Mouse (Mus musculus) forebrain, embryonic 15.5 days (tissue): ENCODE results near the gene Smim24. TPM values are rescaled to one million over a fixed set of nuclear protein-coding genes. Genes with fewer than 3 reads are reported as not detected.

Experiments used
- ATAC-seq: fragments of 200-750 bp; cut with Nextera tagmentation; replicated peaks from 2 replicates; pipeline ENCODE4 v1.8.0; 2017; ENCODE audit warnings: mild to moderate bottlenecking, moderate TSS enrichment, moderate library complexity
- H3K27ac ChIP-seq: fragments of 300-500 bp; sonication (generic); replicated peaks from 2 replicates; pipeline ENCODE4 v1.5.1; 2015; ENCODE audit warnings: mild to moderate bottlenecking, inconsistent platforms
- H3K27me3 ChIP-seq: fragments of 300-500 bp; sonication (generic); 2 replicates; pipeline ENCODE4 v1.6.1; 2015; ENCODE audit warnings: inconsistent platforms
- H3K36me3 ChIP-seq: fragments of 300-500 bp; sonication (generic); 2 replicates; pipeline ENCODE4 v1.6.1; 2015; ENCODE audit warnings: mild to moderate bottlenecking, inconsistent platforms
- H3K4me1 ChIP-seq: fragments of 300-500 bp; sonication (generic); 2 replicates; pipeline ENCODE4 v1.6.1; 2015; ENCODE audit warnings: inconsistent platforms
- H3K4me2 ChIP-seq: fragments of 300-500 bp; sonication (generic); replicated peaks from 2 replicates; pipeline ENCODE4 v1.6.1; 2015; ENCODE audit warnings: mild to moderate bottlenecking, inconsistent platforms
- H3K4me3 ChIP-seq: fragments of 300-500 bp; sonication (generic); 2 replicates; pipeline ENCODE4 v1.5.1; 2015; ENCODE audit warnings: mild to moderate bottlenecking, inconsistent platforms
- H3K9ac ChIP-seq: fragments of 300-500 bp; sonication (generic); replicated peaks from 2 replicates; pipeline ENCODE4 v1.6.1; 2015; ENCODE audit warnings: mild to moderate bottlenecking, inconsistent platforms
- H3K9me3 ChIP-seq: fragments of 300-500 bp; sonication (generic); 2 replicates; pipeline ENCODE4 v1.6.1; 2016; ENCODE audit warnings: inconsistent platforms
- microRNA-seq: library from miRNA; unstranded; fragments of <30 nt; microRNA quantifications from one replicate; pipeline ENCODE4, GENCODE M21; 2016
- polyA plus RNA-seq: library from polyadenylated mRNA; unstranded; fragments of >200 nt; fragmentation: Nextera tagmentation; extraction: Ambion mirVana; gene quantifications from 2 replicates; pipeline ENCODE4 v1.2.1, GENCODE M21; 2015

The Smim24 gene
- polyA plus RNA-seq, 1 experiment from 2014 or later: 1.8 TPM

DNA sequence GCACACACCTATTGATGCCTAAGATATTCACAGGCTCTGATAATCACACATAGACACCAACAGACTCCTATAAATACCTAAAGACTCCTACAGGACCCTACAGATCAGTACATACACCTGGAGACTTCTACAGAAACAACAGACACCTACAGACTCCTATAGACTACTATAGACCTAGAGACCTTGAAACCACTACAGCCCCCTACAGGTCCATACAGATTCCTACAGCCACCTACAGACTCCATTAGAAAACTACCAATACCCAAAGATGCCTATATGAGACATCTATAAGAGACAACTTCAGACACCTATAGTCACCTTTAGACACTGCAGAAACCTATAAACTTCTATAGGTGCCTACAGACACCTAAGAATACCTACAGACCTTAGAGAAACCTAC, 48.2 kb downstream of the Smim24 start:
- Histone ChIP-seq H3K27ac (no peak overlapping the region), H3K36me3 (no peaks in the 10 kb centered on the region), H3K9me3 (no peaks in the 10 kb centered on the region), H3K4me1 (peaks cover under 1% of the 10 kb centered on the region; the same call in 1 of the 2 replicates), H3K4me3 (no peak overlapping the region), H3K4me2 (no peak overlapping the region), H3K9ac (no peak overlapping the region), H3K27me3 (peaks cover 9% of the 10 kb centered on the region; the same call in 1 of the 2 replicates)
- no peak for ATAC-seq

Small RNA genes lying within 50 kb of the gene (microRNA-seq; reads per million reads assigned to microRNA genes)
- gene Mir1191b: 0.66 reads per million
- gene Mir6913: not detected

Other genes with a start within 250 kb of the Smim24 start
- 54.9 and 57.8 TPM in 2 replicates for gene Pias4, start 225.1 kb upstream of the Smim24 start, polyA plus RNA-seq
- gene Eef2, start 216.4 kb upstream of the Smim24 start, polyA plus RNA-seq: 633 and 637 TPM in 2 replicates
- gene Dapk3, start 210.0 kb upstream of the Smim24 start, polyA plus RNA-seq: 56.8 and 61.3 TPM in 2 replicates
- gene 4930442H23Rik, start 209.2 kb upstream of the Smim24 start, polyA plus RNA-seq: 0.14 and 0.19 TPM in 2 replicates
- 0.11 TPM in 1 of 2 replicates, not detected in the other for gene Nmrk2, start 191.0 kb upstream of the Smim24 start, polyA plus RNA-seq
- gene Atcay, start 162.2 kb upstream of the Smim24 start, polyA plus RNA-seq: 72.6 and 75.3 TPM in 2 replicates
- gene Zfr2, start 159.9 kb upstream of the Smim24 start, polyA plus RNA-seq: 19.5 and 21.2 TPM in 2 replicates
- 22.4 TPM in 2 replicates for gene Matk, start 140.1 kb upstream of the Smim24 start, polyA plus RNA-seq
- gene Mrpl54, start 126.1 kb upstream of the Smim24 start, polyA plus RNA-seq: 97.3 and 104 TPM in 2 replicates
- gene Apba3, start 126.1 kb upstream of the Smim24 start, polyA plus RNA-seq: 33.5 and 37.5 TPM in 2 replicates
- 8.5 and 9.0 TPM in 2 replicates for gene Tjp3, start 101.5 kb upstream of the Smim24 start, polyA plus RNA-seq
- gene Pip5k1c, start 100.1 kb upstream of the Smim24 start, polyA plus RNA-seq: 123 and 127 TPM in 2 replicates
- gene Cactin, start 71.9 kb upstream of the Smim24 start, polyA plus RNA-seq: 40.7 and 42.4 TPM in 2 replicates
- 3.1 and 4.3 TPM in 2 replicates for gene Tbxa2r, start 64.3 kb upstream of the Smim24 start, polyA plus RNA-seq
- gene Gipc3, start 49.8 kb upstream of the Smim24 start, polyA plus RNA-seq: not detected in 2 replicates
- 41.4 and 43.3 TPM in 2 replicates for gene Hmg20b, start 42.6 kb upstream of the Smim24 start, polyA plus RNA-seq
- gene Mfsd12, start 35.6 kb upstream of the Smim24 start, polyA plus RNA-seq: 11.2 and 11.9 TPM in 2 replicates
- 0.73 and 1.3 TPM in 2 replicates for gene 4930404N11Rik, start 27.2 kb upstream of the Smim24 start, polyA plus RNA-seq
- 133 and 135 TPM in 2 replicates for gene Fzr1, start 14.5 kb upstream of the Smim24 start, polyA plus RNA-seq
- 88.2 and 89.0 TPM in 2 replicates for gene Dohh, start 8.6 kb upstream of the Smim24 start, polyA plus RNA-seq
- gene Gm48551, start 8.6 kb upstream of the Smim24 start, polyA plus RNA-seq: 5.4 and 6.6 TPM in 2 replicates
- gene Gm48552, start 4.0 kb upstream of the Smim24 start, polyA plus RNA-seq: 2.9 and 3.1 TPM in 2 replicates
- gene Nfic, start 62.6 kb downstream of the Smim24 start, polyA plus RNA-seq: 24.2 and 29.4 TPM in 2 replicates
- 76.1 and 78.5 TPM in 2 replicates for gene Celf5, start 89.7 kb downstream of the Smim24 start, polyA plus RNA-seq
- gene Ncln, start 103.3 kb downstream of the Smim24 start, polyA plus RNA-seq: 60.3 and 65.0 TPM in 2 replicates
- gene S1pr4, start 107.1 kb downstream of the Smim24 start, polyA plus RNA-seq: 0.69 and 0.73 TPM in 2 replicates
- gene Gna15, start 131.2 kb downstream of the Smim24 start, polyA plus RNA-seq: 0.57 and 0.84 TPM in 2 replicates
- gene Gna11, start 152.1 kb downstream of the Smim24 start, polyA plus RNA-seq: 99.8 and 103 TPM in 2 replicates
- 665 and 705 TPM in 2 replicates for gene Aes, start 166.4 kb downstream of the Smim24 start, polyA plus RNA-seq
- 27.3 and 28.0 TPM in 2 replicates for gene Tle2, start 181.5 kb downstream of the Smim24 start, polyA plus RNA-seq
- 3.0 and 4.2 TPM in 2 replicates for gene Tle6, start 208.0 kb downstream of the Smim24 start, polyA plus RNA-seq
- 3.0 and 3.1 TPM in 2 replicates for gene BC025920, start 213.2 kb downstream of the Smim24 start, polyA plus RNA-seq
- 56.5 and 56.7 TPM in 2 replicates for gene Sirt6, start 234.7 kb downstream of the Smim24 start, polyA plus RNA-seq
- gene Ankrd24, start 235.5 kb downstream of the Smim24 start, polyA plus RNA-seq: 11.5 and 12.6 TPM in 2 replicates